Mouse (Mus musculus) pancreas, adult 10 weeks (tissue): Measurements from ENCODE around the gene Car1. TPM values are rescaled to one million over a fixed set of nuclear protein-coding genes. Genes with fewer than 3 reads are reported as not detected.

ENCODE experiments used
- polyA plus RNA-seq: library from polyadenylated mRNA; stranded (reverse); fragments of 350-450 nt; fragmentation: Illumina TruSeq; extraction: RNeasy Lipid Tissue Mini Kit (QIAGEN cat#74804); gene quantifications from one replicate; pipeline ENCODE4 v1.2.3, GENCODE M21; 2015; ENCODE audit warnings: low read depth, low replicate concordance; ENCODE audit not compliant: insufficient read depth

Car1 gene
- polyA plus RNA-seq, result not detected

DNA sequence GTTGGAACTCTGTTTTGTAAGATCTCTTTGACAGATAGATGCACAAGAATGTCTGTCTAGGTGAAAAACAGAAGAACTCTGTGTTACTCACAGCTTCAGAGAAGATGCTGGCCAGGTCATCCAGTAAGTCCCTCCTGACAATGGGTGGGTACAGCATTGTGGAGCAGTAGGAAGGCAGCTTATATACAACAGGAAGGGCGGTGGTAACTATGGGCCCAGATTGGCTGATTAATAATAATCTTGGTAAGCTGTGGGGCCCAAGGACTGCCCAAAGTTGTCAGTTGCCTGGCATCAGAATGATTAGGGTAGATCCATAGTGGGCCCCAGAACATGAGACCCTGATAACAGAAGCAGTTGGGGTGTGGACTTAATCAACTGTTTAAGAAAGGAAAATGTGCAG, at the start of gene Car1:
TSS of gene Car1 (minus strand) at position 158 of the 400 bp plus-strand sequence.

Other genes with a start within 250 kb of the Car1 start
- 69.6 TPM for gene 1810022K09Rik, start 197.1 kb downstream of the Car1 start, polyA plus RNA-seq
- gene Car13, start 166.6 kb downstream of the Car1 start, polyA plus RNA-seq, result 1.6 TPM
- 121 TPM for gene Car3, start 55.1 kb upstream of the Car1 start, polyA plus RNA-seq
- 1.8 TPM for gene Car2, start 77.9 kb upstream of the Car1 start, polyA plus RNA-seq